Mouse (Mus musculus) hindbrain, embryonic 14.5 days (tissue): ENCODE data around the gene Inafm1. TPM values are rescaled to one million over a fixed set of nuclear protein-coding genes. Genes with fewer than 3 reads are reported as not detected.
"Not testable (repeated sequence)": the region's sequence is repeated elsewhere in the genome, so short reads cannot be mapped to it uniquely, and the experiment has no call there.

Experiments used
- ATAC-seq: fragments of 200-750 bp; cut with Nextera tagmentation; 2 replicates; pipeline ENCODE4 v1.8.0; 2017; ENCODE audit warnings: moderate number of reproducible peaks, mild to moderate bottlenecking, moderate TSS enrichment, moderate library complexity; ENCODE audit not compliant: low FRiP score
- DNase-seq: peaks from one replicate; pipeline ENCODE4 v3.0.0-alpha.2; 2015; ENCODE audit warnings: low spot score
- H3K27ac ChIP-seq: fragments of 300-500 bp; sonication (generic); 2 replicates; pipeline ENCODE4 v1.5.1; 2014; ENCODE audit warnings: mild to moderate bottlenecking, moderate library complexity
- H3K27me3 ChIP-seq: fragments of 300-500 bp; sonication (generic); 2 replicates; pipeline ENCODE4 v1.6.1; 2014; ENCODE audit warnings: mild to moderate bottlenecking, low read length, mixed read lengths; ENCODE audit not compliant: control insufficient read depth, insufficient read depth
- H3K36me3 ChIP-seq: fragments of 300-500 bp; sonication (generic); replicated peaks from 2 replicates; pipeline ENCODE4 v1.6.1; 2014; ENCODE audit not compliant: control insufficient read depth, insufficient read depth
- H3K4me1 ChIP-seq: fragments of 300-500 bp; sonication (generic); replicated peaks from 2 replicates; pipeline ENCODE4 v1.6.1; 2014; ENCODE audit warnings: antibody characterized with exemption, low read length, mixed read lengths; ENCODE audit not compliant: control insufficient read depth, insufficient read depth
- H3K4me2 ChIP-seq: fragments of 300-500 bp; sonication (generic); replicated peaks from 2 replicates; pipeline ENCODE4 v1.6.1; 2014; ENCODE audit warnings: mild to moderate bottlenecking, moderate library complexity
- H3K4me3 ChIP-seq: fragments of 300-500 bp; sonication (generic); replicated peaks from 2 replicates; pipeline ENCODE4 v1.5.1; 2014; ENCODE audit warnings: mild to moderate bottlenecking, low read length
- H3K9ac ChIP-seq: fragments of 300-500 bp; sonication (generic); 2 replicates; pipeline ENCODE4 v1.6.1; 2014
- H3K9me3 ChIP-seq: fragments of 300-500 bp; sonication (generic); 2 replicates; pipeline ENCODE4 v1.6.1; 2016; ENCODE audit warnings: low read length; ENCODE audit not compliant: control insufficient read depth
- WGBS: fragments of 180-500 bp; shearing (Covaris S2); extraction: QIAGEN DNeasy Blood & Tissue Kit; methylation state at CpG from one replicate; pipeline ENCODE4 v1.1.7; 2014; 5-methylcytosine and 5-hydroxymethylcytosine counted together
- polyA plus RNA-seq: library from polyadenylated mRNA; unstranded; fragments of >200 nt; fragmentation: Nextera tagmentation; extraction: Ambion mirVana; gene quantifications from 2 replicates; pipeline ENCODE4 v1.2.1, GENCODE M21; 2014

The Inafm1 gene
- polyA plus RNA-seq, 1 experiment from 2014 or later = 51.3 TPM

GRCm38 (mm10) chr7:16273766-16274140, 336 bp upstream of the Inafm1 start:
- peaks cover 25% of the 10 kb centered on the region for H3K4me1 ChIP-seq
- H3K27ac ChIP-seq = peak overlapping the region; percentile 95
- H3K4me2 ChIP-seq = peak overlapping the region; percentile 87
- DNase-seq (peak; percentile 62), ATAC-seq (peak; percentile 67)
- no peaks in the 10 kb centered on the region for H3K9me3 ChIP-seq
- peak overlapping the region; percentile 92 for H3K9ac ChIP-seq
- WGBS = 0% methylated on average over 18 of the region's 18 CpGs
- H3K4me3 ChIP-seq = peak overlapping the region; percentile 89
- H3K36me3 ChIP-seq = peaks cover 35% of the 10 kb centered on the region
- no peaks in the 10 kb centered on the region for H3K27me3 ChIP-seq

DNA sequence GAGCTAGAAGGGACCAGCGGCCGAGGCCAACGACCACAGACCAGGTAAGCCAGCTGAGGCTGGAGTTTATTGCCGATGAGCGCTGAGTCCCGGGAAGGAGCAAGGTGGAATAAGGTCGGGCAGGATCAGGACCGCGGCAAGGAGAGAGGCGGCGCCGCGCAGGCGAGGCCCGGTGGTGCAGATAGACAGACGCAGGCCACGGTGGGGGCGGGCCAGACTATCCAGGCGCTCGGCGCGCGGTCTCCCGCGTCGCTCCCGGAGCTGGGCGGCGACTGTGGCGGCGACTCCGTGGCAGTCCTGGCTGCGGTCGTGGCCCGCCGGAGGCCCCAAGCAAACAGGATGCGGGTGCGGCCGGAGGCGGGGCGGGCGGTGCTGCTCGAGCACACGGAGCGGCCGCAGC, 736 bp downstream of the Inafm1 start:
- H3K4me1 ChIP-seq = peaks cover 25% of the 10 kb centered on the region
- peak overlapping the region; percentile 95 for H3K27ac ChIP-seq
- ATAC-seq (peak; percentile 72), DNase-seq (peak; percentile 70)
- no peaks in the 10 kb centered on the region for H3K9me3 ChIP-seq
- peak overlapping the region; percentile 89 for H3K4me3 ChIP-seq
- H3K4me2 ChIP-seq = peak overlapping the region; percentile 87
- H3K9ac ChIP-seq = peak overlapping the region; percentile 92
- peaks cover 27% of the 10 kb centered on the region for H3K36me3 ChIP-seq
- H3K27me3 ChIP-seq = no peaks in the 10 kb centered on the region
- WGBS = under 1% methylated on average over 42 of the region's 46 CpGs

GRCm38 (mm10) chr7:16271139-16271538, 2.3 kb downstream of the Inafm1 start:
- H3K4me2 ChIP-seq = peak overlapping the region; percentile 87
- H3K27me3 ChIP-seq = no peaks in the 10 kb centered on the region
- no peak for ATAC-seq
- no peak overlapping the region for H3K27ac ChIP-seq
- 27% methylated on average over 1 of the region's 1 CpGs for WGBS
- peak overlapping the region; percentile 89; the same call in 1 of the 2 replicates for H3K4me3 ChIP-seq
- H3K9me3 ChIP-seq = no peaks in the 10 kb centered on the region
- H3K36me3 ChIP-seq = peaks cover 12% of the 10 kb centered on the region
- H3K9ac ChIP-seq = peak overlapping the region; percentile 92; the same call in 1 of the 2 replicates
- peaks cover 25% of the 10 kb centered on the region for H3K4me1 ChIP-seq
- DNase-seq = no peak

- not testable (repeated sequence) for ATAC-seq, H3K27ac ChIP-seq, H3K4me3 ChIP-seq, H3K27me3 ChIP-seq, H3K36me3 ChIP-seq, H3K9ac ChIP-seq, DNase-seq, H3K9me3 ChIP-seq, H3K4me2 ChIP-seq
- WGBS = 91% methylated on average over 7 of the region's 7 CpGs
- peaks cover 12% of the 10 kb centered on the region for H3K4me1 ChIP-seq
Observed at GRCm38 (mm10) chr7:16266593-16266992, 6.8 kb downstream of the Inafm1 start.

- no peak for ATAC-seq
- no peak for DNase-seq
- no peak overlapping the region for H3K27ac ChIP-seq
- no peaks in the 10 kb centered on the region for H3K27me3 ChIP-seq
- H3K4me1 ChIP-seq = 0 out of 2 replicates have a peak, but pooled peaks cover 6% of the 10 kb centered on the region
- no peak overlapping the region for H3K4me3 ChIP-seq
- H3K36me3 ChIP-seq = no peaks in the 10 kb centered on the region
- H3K9me3 ChIP-seq = peaks cover 8% of the 10 kb centered on the region; the same call in 1 of the 2 replicates
- 89% methylated on average over 11 of the region's 11 CpGs for WGBS
- no peak overlapping the region for H3K4me2 ChIP-seq
- H3K9ac ChIP-seq = no peak overlapping the region
Observed at GRCm38 (mm10) chr7:16265856-16266255, 7.6 kb downstream of the Inafm1 start.

- Histone ChIP-seq H3K9me3 (peaks cover 8% of the 10 kb centered on the region; the same call in 1 of the 2 replicates), H3K27ac (no peak overlapping the region), H3K9ac (no peak overlapping the region), H3K27me3 (no peaks in the 10 kb centered on the region), H3K4me2 (no peak overlapping the region), H3K4me1 (no peaks in the 10 kb centered on the region), H3K4me3 (no peak overlapping the region), H3K36me3 (no peaks in the 10 kb centered on the region)
- ATAC-seq (no peak), DNase-seq (no peak)
- 79% methylated on average over 5 of the region's 5 CpGs for WGBS
Observed at GRCm38 (mm10) chr7:16263843-16264242, 9.6 kb downstream of the Inafm1 start.

GRCm38 (mm10) chr7:16263015-16263787, 10.2 kb downstream of the Inafm1 start:
- Histone ChIP-seq H3K9ac (no peak overlapping the region), H3K27ac (no peak overlapping the region), H3K36me3 (no peaks in the 10 kb centered on the region), H3K4me3 (no peak overlapping the region), H3K9me3 (peaks cover 8% of the 10 kb centered on the region; the same call in 1 of the 2 replicates), H3K4me2 (no peak overlapping the region), H3K27me3 (no peaks in the 10 kb centered on the region), H3K4me1 (no peaks in the 10 kb centered on the region)
- DNase-seq (peak; percentile 77), ATAC-seq (no peak)
- 28% methylated on average over 8 of the region's 8 CpGs for WGBS

- ATAC-seq (no peak), DNase-seq (no peak)
- Histone ChIP-seq H3K9ac (no peak overlapping the region), H3K27me3 (no peaks in the 10 kb centered on the region), H3K27ac (no peak overlapping the region), H3K36me3 (no peaks in the 10 kb centered on the region), H3K9me3 (peaks cover 8% of the 10 kb centered on the region; the same call in 1 of the 2 replicates), H3K4me1 (no peaks in the 10 kb centered on the region), H3K4me2 (no peak overlapping the region), H3K4me3 (no peak overlapping the region)
- 83% methylated on average over 1 of the region's 1 CpGs for WGBS
Observed at GRCm38 (mm10) chr7:16261097-16261496, 12.3 kb downstream of the Inafm1 start.

- H3K4me2 ChIP-seq = no peak within 1 kb of the TSS
- H3K27me3 ChIP-seq = no peaks in the 10 kb centered on the region
- H3K9me3 ChIP-seq = no peaks in the 10 kb centered on the region
- no peaks in the 10 kb centered on the region for H3K4me1 ChIP-seq
- no peak for DNase-seq
- no peak for ATAC-seq
- no peaks in the 10 kb centered on the region for H3K36me3 ChIP-seq
- 83% methylated on average over 5 of the region's 5 CpGs for WGBS
- H3K4me3 ChIP-seq = no peak within 1 kb of the TSS
- H3K9ac ChIP-seq = no peak within 1 kb of the TSS
- H3K27ac ChIP-seq = no peak within 1 kb of the TSS
Observed at GRCm38 (mm10) chr7:16259110-16259590, 14.3 kb downstream of the Inafm1 start, which contains the start of gene C5ar1. Gene C5ar1, minus strand, starts transcription at chr7:16259540.
